Mouse (Mus musculus) heart, postnatal 10 days (tissue): ENCODE results near the gene Myocos. TPM values are rescaled to one million over a fixed set of nuclear protein-coding genes. Genes with fewer than 3 reads are reported as not detected.

Experiments
- DNase-seq, 2 experiments: peaks; one replicate each; pipeline ENCODE4 v3.0.0; 2021
- intact Hi-C: fragments of 180-260 bp; cut with DNase I; formaldehyde crosslinking; loops from one replicate; pipeline ENCODE4 v1.15.1; 2025
- microRNA-seq, 2 experiments: library from miRNA; unstranded; fragments of <30 nt; microRNA quantifications; one replicate each; pipeline ENCODE4 v1.2.0; 2022
- total RNA-seq, 2 experiments: library from RNA; stranded (reverse); gene quantifications; 2 replicates each; pipeline ENCODE4 v1.2.3; 2021

The Myocos gene
- total RNA-seq, 2 experiments from 2014 or later: not detected

- intact Hi-C loops: no loop called here
- DNase-seq: no peak
These were observed 34.1 kb downstream of the Myocos start for GRCm38 (mm10) chr1:162623895-162624294.

- intact Hi-C loops: no loop called here
These were observed 37.5 kb downstream of the Myocos start for GRCm38 (mm10) chr1:162620487-162620886.

DNA sequence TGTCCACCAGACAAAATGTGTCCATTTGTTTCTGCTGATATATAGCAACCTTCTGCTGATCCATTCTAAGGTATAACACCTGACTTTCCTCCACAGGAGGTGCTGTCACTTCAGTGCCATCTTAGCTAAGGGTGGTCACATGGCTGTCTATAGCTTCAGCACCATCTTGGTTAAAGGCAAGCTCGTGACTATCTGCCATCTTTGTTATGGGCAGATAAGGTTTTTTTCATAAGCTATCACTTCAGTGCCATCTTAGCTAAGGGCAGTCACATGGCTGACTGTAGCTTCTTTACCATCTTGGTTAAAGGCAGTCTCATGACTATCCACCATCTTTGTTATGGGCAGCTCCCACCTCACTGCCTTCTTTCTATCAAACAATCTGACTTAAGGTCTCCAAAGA is 42.5 kb downstream of the Myocos start:
- no peak for DNase-seq

More at GRCm38 (mm10) chr1:162620487-162620886, 37.5 kb downstream of the Myocos start:
- DNase-seq: no peak

GRCm38 (mm10) chr1:162611191-162611590 is 46.8 kb downstream of the Myocos start:
- intact Hi-C loops: no loop called here
- DNase-seq: no peak

More for the DNA sequence above, 42.5 kb downstream of the Myocos start:
- intact Hi-C loops: no loop called here

DNA sequence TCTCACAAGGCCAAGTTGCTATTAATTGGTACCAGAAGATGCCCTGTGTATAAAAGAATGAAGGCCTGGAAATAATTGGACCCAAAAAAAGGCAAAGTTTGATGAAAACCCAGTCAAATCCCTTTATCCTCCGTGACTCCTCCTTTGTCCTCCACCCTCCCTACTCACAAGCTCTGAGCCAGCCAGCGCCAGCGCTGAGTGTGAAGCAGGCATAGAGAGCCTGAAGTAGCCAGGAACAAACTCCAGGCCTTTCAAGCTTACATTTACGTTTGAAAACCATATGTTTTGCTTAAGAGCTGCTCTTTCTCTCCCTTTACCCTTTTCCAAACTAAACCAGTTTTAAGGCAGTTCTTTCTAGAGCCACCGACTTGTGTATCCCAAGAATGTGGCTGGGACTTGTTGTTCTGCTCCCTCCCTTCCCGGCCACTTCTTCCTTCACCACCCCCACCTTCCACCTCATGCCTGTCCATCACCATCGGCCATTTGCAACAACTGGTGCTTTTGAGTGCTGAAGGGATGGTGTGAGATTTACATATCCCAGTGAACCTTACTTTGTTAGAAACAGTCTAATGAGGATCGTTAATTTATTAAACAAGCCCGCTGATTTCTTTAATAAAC is 48.3 kb downstream of the Myocos start:
- intact Hi-C loops: no loop called here

DNA sequence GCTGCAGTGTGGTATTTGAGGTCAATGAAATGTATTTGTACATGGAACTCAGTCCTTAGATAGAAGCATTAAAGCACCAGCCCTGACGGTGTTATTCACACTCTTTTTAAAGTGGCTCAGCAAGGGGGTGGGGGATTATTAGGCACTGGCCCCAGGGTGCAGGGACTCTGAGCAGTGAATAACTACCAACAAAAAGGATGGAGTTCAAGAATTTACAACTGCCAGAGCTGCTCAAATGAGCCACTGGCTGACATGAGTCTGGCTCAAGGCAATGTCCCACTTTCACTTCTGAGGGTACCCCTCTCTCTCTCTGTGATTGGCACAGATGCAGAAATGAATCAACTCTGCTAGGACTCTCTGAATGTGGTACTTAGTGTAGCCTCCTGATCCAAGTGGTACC is 49.9 kb downstream of the Myocos start:
- DNase-seq: no peak
- intact Hi-C loops: no loop called here

More for the DNA sequence above, 48.3 kb downstream of the Myocos start:
- DNase-seq: no peak

DNA sequence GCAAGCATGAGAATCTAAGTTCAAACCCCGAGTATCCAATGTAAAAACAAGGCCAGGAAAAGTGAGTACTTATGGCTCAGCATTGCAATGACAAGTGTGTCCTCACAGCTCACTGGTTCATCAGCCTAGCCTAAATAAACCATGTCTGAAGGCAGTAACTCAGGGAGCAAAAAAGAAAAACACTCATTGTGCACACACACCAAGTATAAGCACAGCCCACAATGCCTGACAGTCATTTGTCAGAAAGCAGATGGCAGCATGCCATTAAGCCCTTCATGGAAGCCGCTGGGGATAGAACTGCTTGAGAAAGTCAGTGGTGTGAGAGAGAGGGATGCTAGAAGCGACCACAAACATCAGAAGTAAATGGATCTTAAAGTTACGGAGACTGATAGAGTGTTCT is 56.7 kb downstream of the Myocos start:
- intact Hi-C loops: no loop called here
- DNase-seq: no peak

- DNase-seq: no peak
- intact Hi-C loops: no loop called here
These were observed 58.4 kb downstream of the Myocos start for GRCm38 (mm10) chr1:162599617-162600016.

- intact Hi-C loops: no loop called here
- no peak for DNase-seq
These were observed 60.5 kb downstream of the Myocos start for GRCm38 (mm10) chr1:162597379-162598102.

Small RNAs within 50 kb of the gene (microRNA-seq; reads per million reads assigned to microRNA genes)
- gene Gm27616: 0 reads per million in 2 experiments

Other genes starting within 250 kb of the Myocos start
- 1 to 10 TPM; 6.4 to 8.4 TPM for gene Dnm3, start 180.2 kb downstream of the Myocos start, total RNA-seq
- gene Mettl13, start 109.7 kb downstream of the Myocos start, total RNA-seq: 1 to 10 TPM; 7.3 to 8.1 TPM
- gene Vamp4, start 87.7 kb downstream of the Myocos start, total RNA-seq: 10 to 100 TPM; 18.5 to 23.8 TPM
- 1 to 10 TPM; 1.0 to 1.1 TPM for gene Myoc, start 19.1 kb downstream of the Myocos start, total RNA-seq
- gene Prrc2c, start 82.3 kb upstream of the Myocos start, total RNA-seq: 100 to 1,000 TPM; 113 to 126 TPM
- under 1 TPM in 1 of 2 experiments, not detected in 1; 0.27 TPM for gene Fmo4, start 155.8 kb upstream of the Myocos start, total RNA-seq
- 10 to 100 TPM; 33.4 to 41.8 TPM for gene Fmo1, start 208.4 kb upstream of the Myocos start, total RNA-seq
- gene Fmo2, start 240.5 kb upstream of the Myocos start, total RNA-seq: 1 to 10 TPM; 4.1 to 9.1 TPM